Mouse (Mus musculus) spleen, postnatal 14 days (tissue): Measurements from ENCODE around the gene Cxcr6.
A peak's percentile ranks its signal among the peaks of the same experiment; 100 is the strongest.

Experiments
- DNase-seq, 2 experiments: peaks; one replicate each; pipeline ENCODE4 v3.0.0; 2021 to 2022; ENCODE audit warnings: low spot score in 2 of 2

Cxcr6 gene

DNA sequence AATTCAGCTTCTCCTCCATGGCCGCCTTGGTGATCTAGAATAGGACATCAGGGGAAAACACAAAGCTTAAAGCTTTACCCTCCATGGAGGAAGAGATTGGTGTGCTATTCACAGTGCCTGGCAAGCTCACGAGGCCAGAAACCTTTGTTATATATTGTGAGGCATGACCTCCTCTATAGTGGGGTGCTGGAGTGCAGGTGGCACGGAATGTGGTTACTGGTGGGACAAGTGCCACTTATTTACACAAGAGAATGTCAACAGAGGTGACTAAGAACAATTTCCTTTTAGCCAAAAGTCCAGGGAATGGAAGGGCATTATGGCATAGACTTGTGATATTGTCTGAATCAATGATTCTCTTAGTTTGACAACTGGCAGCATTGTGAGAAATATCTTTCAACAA, 20.4 kb downstream of the Cxcr6 start:
- DNase-seq, result no peak

DNA sequence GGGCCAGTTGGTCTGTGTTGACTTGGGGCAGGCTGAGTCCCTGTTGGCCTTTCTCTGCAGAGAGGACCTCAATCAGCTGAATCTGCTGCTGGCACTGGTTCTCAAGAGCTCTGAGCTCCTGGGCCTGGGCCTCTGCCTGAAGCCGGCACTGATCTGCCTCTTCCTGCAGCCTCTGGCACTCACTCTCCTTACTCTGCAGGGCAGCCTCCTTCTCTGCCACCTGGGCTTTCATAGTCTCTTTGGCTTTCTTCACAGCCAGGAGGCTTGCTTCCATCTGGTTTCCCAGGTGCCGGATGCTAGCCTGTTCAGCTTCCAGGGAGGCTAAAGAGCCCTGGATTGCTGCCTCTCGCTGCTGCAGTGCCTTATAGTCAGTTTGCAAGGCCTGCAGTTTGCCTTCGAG, 22.6 kb downstream of the Cxcr6 start:
- DNase-seq, result no peak

DNA sequence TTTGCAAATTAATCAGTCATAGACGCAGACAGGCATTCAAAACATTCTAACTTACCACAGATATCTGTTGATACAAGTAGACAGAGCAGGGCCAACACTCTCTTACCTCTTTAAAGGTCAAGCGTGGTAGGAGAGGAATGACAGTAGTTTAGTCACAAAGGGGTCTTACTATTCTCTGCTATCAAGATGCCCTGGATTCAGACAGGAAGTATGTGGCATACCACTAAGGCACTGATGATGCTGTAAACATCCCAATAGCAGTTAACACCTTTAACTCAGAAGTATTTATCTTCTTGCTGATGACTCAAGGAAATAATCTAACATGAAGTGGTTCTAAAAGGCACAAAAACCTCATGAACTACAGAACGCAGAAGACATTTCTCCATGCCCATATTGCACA, 29.6 kb downstream of the Cxcr6 start:
- no peak for DNase-seq

DNA sequence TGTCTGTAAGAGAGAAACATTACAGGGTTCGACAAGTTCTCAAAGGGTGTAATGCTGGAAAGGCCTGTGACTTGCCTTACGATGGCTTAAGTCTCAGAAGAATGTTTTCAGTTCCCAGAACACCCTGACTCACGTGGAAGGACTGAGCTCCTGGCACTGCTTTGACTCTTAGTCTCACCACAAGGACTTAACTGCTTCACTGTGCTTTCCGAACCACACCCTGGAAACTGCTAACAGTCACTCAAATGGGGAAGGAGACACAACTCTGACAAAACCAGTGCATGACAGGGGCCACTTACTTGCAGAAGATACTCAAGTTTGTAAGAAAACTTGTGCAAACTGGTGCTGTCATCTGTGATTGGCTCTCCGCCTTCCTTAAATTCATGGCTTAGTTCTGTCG, 34.0 kb downstream of the Cxcr6 start:
- no peak for DNase-seq

DNA sequence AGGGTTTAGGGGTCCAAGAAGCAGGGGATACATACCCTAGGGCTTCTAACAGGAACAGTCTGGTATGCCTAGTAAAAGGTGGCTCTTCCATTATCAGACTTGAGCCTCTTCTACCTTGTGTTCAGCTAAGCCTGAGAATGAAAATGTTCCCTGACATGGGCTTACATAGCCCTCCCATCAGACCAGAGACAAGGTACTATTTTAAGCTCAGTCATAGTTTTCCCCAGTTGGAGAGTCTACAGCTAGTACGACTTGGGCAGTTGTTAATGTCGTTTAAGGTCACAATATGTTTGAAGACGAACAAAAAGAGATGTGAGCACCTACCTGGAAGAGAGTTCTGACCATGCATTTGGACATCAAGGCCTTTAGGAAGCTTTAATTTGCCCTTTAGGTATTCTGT, 38.2 kb downstream of the Cxcr6 start:
- no peak for DNase-seq

DNA sequence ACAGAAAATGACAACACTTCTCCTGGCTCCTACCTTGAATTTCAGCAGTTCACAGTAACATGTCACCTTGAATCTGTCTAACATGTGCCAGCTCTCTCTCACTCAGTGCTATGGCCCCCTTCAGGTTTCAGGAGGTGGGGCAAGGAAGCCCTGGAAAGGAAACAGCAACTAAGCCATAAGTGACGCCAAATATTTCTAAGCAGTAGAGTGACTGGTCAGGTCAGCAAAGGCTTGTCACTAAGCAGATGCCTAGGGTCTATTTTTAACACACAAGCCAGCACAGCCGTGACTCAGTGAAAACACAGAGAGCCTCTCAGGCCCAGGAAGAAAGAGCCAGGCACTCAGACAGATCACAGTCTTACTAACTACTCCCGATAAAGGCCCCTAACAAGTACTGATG, 38.8 kb downstream of the Cxcr6 start:
- DNase-seq, result no peak

DNA sequence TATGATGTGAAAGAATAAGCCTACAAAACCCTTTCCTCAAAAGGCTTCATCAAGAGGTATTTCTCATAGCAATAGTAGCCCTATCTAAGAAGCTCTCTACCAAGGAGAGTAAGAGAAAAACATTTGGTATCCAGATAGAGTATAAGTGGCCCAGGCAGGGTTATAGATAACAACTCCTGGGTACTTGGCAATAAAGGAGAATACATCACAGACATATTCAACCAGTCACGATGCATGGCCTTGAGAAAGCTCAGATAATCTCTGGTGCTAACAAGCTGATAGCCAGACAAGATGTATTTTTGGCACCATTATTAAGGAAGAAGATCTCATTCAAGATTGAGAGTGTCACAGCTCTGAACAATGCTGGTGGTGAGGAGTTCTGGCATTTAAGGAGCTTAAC, 40.2 kb downstream of the Cxcr6 start:
- DNase-seq, result no peak

DNA sequence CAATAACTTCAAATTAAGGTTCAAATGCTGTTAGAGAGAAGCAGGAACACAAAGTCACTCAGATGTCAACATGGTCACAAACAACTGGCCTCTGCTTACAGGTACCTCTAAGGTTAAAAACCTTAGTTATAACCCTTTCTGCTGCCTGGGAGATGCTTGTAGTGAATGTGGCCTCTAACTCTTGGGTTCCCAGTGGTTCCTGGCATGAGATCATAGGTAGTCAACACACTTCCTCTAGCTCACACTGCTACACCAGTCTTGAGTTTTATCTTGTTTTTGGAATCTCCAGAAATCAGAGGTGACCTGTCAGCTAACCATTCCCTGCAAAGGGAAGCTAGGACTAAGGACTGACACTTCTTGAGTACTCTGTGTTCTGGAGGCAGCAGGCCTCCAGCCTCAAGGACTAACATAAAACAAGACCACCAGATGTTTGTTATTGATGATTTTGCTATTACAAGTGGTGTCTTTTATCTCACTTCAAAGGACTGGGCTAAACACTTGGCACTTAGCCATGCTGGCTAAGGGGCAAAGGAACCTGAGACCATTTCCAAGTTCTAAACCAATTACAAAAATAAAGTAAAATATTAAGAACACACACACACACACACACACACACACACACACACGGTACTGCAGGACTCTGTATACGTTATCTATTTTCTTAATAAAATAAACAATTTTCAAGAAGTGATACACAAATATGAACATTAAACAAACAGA, 43.9 kb downstream of the Cxcr6 start:
- no peak for DNase-seq

DNA sequence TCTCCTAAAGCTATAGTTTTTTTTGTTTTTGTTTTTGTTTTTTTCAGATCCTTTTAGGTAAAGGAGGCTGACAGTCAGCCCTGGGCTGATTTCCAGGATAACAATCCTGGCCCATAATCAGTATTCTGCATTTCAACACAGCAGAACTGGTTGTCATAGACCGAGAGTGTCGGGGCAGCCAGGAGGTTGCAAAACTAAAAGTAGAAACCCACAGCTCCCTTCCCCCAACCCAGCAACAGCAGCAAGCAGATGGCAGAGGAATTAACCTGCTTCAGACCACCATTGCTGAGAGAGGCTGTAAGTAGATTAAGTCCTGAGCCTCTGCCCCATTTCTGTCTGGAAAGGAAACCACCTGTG, 44.4 kb downstream of the Cxcr6 start:
- peak in 1 of 2 experiments; percentile 30 for DNase-seq

DNA sequence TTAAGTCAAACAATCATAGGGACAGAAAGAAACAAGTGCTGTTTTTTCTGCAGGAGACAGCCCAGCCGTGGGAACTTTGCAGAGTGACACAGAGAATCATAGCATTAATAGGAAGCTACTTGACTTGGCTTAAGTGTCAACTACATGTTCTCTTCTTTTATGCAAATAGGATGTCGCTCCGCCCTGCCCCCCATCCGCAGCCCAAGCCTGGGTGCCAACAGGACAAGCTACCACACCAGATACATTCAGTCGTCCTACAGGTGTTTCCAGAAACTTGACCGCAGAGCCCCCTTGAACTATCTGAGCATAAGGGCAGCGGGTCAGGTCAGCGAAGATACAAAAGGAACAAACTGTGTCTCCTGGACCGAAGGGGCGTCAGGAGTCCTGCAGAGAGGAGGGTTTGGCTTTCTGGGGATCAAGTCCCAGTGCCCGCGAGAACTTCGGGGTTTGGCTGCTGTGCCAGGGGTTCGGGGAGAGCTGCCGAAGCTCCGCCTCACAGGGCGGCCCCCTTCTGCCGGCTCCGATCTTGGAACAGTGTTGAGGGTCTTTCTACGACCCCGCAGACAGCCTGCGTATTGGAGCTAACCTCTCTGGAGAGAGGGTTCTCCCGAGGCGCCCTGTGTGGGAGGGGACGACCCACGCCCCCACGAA, 44.9 kb downstream of the Cxcr6 start:
- DNase-seq, result peak; percentile 68 to 76

DNA sequence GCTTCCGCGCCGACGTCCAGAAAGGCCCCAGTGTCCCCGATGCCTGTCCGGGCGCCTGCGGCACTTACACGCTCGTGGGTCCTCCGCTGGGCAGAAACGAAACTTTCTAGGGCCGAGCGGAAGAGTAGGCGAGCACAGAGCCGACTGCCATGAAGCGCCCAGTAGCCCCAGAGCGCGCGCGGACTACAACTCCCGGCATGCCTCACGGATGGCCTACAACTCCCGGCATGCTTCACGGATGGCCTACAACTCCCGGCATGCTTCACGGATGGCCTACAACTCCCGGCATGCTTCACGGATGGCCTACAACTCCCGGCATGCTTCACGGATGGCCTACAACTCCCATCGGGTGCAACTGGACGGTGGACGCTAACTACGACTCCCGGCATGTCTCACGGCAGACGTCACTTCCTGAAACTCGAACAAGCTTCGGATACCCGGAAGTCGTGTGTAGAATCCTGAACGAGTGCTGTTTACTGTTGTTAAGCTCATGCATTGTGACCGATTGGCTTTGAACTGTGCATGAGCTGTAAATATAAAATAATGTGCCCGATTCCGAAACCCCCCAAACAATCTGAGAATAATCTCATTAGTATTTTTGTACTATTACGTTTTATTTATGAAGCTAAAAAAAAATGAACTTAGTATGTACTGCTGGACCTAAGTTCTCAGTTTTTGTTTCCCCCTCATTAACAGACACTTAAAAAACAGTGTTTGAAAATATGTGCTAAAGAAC, 45.6 kb downstream of the Cxcr6 start, which contains the start of gene Fyco1:
TSS of gene Fyco1 (minus strand) at position 187 of the 736 bp plus-strand sequence.
- peak; percentile 85 to 89 for DNase-seq

DNA sequence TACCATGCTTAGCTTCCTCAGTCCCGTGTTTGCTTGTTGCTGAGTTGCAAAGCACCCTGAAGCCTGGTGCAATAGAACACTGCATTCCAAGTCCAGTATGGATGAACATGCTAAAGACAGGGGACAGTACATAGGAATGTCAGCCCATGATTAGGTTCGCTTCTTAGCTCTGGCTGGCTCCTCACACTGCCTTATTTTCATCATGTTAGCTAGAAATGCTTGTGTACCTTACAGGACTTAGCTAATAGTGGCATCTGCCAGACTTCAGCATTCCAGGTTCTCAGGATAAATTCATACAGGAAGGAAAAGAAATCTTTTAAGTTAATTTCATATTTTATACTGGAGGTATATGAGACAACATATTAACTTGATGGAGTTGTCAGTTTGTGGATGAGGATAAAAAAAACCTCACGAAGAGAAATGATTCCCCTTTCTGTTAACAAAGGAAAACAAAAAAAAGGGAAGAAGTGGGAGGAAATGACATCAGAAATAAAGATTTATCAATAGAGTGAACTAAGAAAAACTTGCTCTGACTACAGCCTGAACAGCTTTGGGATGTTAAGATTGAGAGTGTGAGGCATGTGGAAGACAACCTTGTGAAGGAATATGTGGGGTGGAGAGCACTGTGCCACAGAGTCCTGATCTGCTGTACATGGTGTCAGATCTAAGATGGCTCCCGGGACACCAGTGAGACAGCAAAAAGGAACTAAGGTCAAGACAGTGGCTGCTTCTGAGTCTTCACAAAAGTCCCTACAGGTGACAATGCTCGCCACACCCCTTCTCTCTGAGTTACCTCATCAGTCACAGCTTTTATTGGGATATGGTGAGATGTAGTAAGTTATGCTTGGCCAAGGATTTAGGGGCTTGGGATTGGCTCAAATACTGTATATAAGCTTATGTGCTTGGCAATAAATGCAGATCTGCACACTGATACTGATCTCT, 46.4 kb downstream of the Cxcr6 start:
- no peak for DNase-seq

DNA sequence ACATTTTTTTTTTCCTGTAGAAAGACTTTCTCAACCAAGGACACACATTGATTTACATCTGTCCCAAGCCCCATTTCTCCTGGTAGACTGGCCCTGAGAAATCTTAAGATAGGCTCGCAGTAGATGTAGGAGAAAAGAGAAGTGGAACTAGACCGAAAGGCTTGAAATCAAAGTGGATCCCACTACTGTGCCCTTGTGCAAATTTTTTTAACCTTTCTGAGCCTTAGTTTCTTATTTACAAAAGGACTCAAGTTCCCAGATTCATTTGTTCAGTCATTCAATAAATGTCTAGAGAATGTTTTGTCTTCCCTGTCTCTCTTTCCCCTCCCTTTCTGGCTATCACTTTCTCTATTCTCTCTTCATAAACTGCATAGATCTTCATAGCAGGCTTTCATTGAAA, 50.6 kb downstream of the Cxcr6 start:
- no peak for DNase-seq
